Mouse (Mus musculus): ENCODE measurements around the gene Ptprt. TPM values are rescaled to one million over a fixed set of nuclear protein-coding genes. Genes with fewer than 3 reads are reported as not detected.
A peak's percentile ranks its signal among the peaks of the same experiment; 100 is the strongest.

The Ptprt gene
- total RNA-seq, 2 experiments from 2014 or later = 94.2 to 103 TPM

GRCm38 (mm10) chr2:162614256-162614655, 46.7 kb downstream of the Ptprt start:
- no peak for DNase-seq (ENCODE audit: low spot score in 2 of 2)
- intact Hi-C loops (cut with DNase I) = no loop called here

GRCm38 (mm10) chr2:162613480-162613879, 47.5 kb downstream of the Ptprt start:
- DNase-seq (ENCODE audit: low spot score in 2 of 2) = no peak
- intact Hi-C loops (cut with DNase I) = no loop called here

GRCm38 (mm10) chr2:162602721-162603120, 58.2 kb downstream of the Ptprt start:
- intact Hi-C loops (cut with DNase I) = no loop called here
- no peak for DNase-seq (ENCODE audit: low spot score in 2 of 2)

GRCm38 (mm10) chr2:162591388-162591787, 69.6 kb downstream of the Ptprt start:
- intact Hi-C loops (cut with DNase I) = no loop called here
- DNase-seq (ENCODE audit: low spot score in 2 of 2) = no peak

- no peak for DNase-seq (ENCODE audit: low spot score in 2 of 2)
- intact Hi-C loops (cut with DNase I) = no loop called here
These were observed 79.3 kb downstream of the Ptprt start for GRCm38 (mm10) chr2:162581651-162582050.

GRCm38 (mm10) chr2:162577819-162578218, 83.1 kb downstream of the Ptprt start:
- intact Hi-C loops (cut with DNase I) = no loop called here
- no peak for DNase-seq (ENCODE audit: low spot score in 2 of 2)

GRCm38 (mm10) chr2:162572851-162573250, 88.1 kb downstream of the Ptprt start:
- intact Hi-C loops (cut with DNase I) = no loop called here
- DNase-seq (ENCODE audit: low spot score in 2 of 2) = no peak

GRCm38 (mm10) chr2:162571037-162571436, 89.9 kb downstream of the Ptprt start:
- DNase-seq (ENCODE audit: low spot score in 2 of 2) = peak in 1 of 2 experiments; percentile 24
- intact Hi-C loops (cut with DNase I) = no loop called here

- peak in 1 of 2 experiments; percentile 70 for DNase-seq (ENCODE audit: low spot score in 2 of 2)
These were observed 92.4 kb downstream of the Ptprt start for GRCm38 (mm10) chr2:162568308-162569100.

GRCm38 (mm10) chr2:162548312-162548711, 112.6 kb downstream of the Ptprt start:
- peak in 1 of 2 experiments; percentile 49 for DNase-seq (ENCODE audit: low spot score in 2 of 2)
- intact Hi-C loops (cut with DNase I) = no loop called here

More at GRCm38 (mm10) chr2:162568308-162569100, 92.4 kb downstream of the Ptprt start:
- intact Hi-C loops (cut with DNase I) = no loop called here

GRCm38 (mm10) chr2:162531638-162532037, 129.3 kb downstream of the Ptprt start:
- intact Hi-C loops (cut with DNase I) = loop anchor here (5.0 kb wide), 1 partner anchor 111 kb away; no protein-coding TSS in a partner anchor
- DNase-seq (ENCODE audit: low spot score in 2 of 2) = no peak

- DNase-seq (ENCODE audit: low spot score in 2 of 2) = no peak
- intact Hi-C loops (cut with DNase I) = no loop called here
These were observed 132.0 kb downstream of the Ptprt start for GRCm38 (mm10) chr2:162528911-162529310.

GRCm38 (mm10) chr2:162515993-162516392, 145.0 kb downstream of the Ptprt start:
- DNase-seq (ENCODE audit: low spot score in 2 of 2) = no peak
- intact Hi-C loops (cut with DNase I) = no loop called here

- intact Hi-C loops (cut with DNase I) = no loop called here
- DNase-seq (ENCODE audit: low spot score in 2 of 2) = no peak
These were observed 147.9 kb downstream of the Ptprt start for GRCm38 (mm10) chr2:162513072-162513471.

- intact Hi-C loops (cut with DNase I) = no loop called here
- no peak for DNase-seq (ENCODE audit: low spot score in 2 of 2)
These were observed 148.9 kb downstream of the Ptprt start for GRCm38 (mm10) chr2:162512094-162512493.

- intact Hi-C loops (cut with DNase I) = no loop called here
- no peak for DNase-seq (ENCODE audit: low spot score in 2 of 2)
These were observed 151.9 kb downstream of the Ptprt start for GRCm38 (mm10) chr2:162509016-162509415.

- intact Hi-C loops (cut with DNase I) = no loop called here
These were observed 153.3 kb downstream of the Ptprt start for GRCm38 (mm10) chr2:162507664-162508063.

GRCm38 (mm10) chr2:162504850-162505249, 156.1 kb downstream of the Ptprt start:
- intact Hi-C loops (cut with DNase I) = no loop called here
- DNase-seq (ENCODE audit: low spot score in 2 of 2) = no peak

More at GRCm38 (mm10) chr2:162507664-162508063, 153.3 kb downstream of the Ptprt start:
- no peak for DNase-seq (ENCODE audit: low spot score in 2 of 2)

GRCm38 (mm10) chr2:162499501-162499915, 161.4 kb downstream of the Ptprt start:
- DNase-seq (ENCODE audit: low spot score in 2 of 2) = no peak
- intact Hi-C loops (cut with DNase I) = no loop called here

GRCm38 (mm10) chr2:162498191-162498590, 162.8 kb downstream of the Ptprt start:
- DNase-seq (ENCODE audit: low spot score in 2 of 2) = no peak
- intact Hi-C loops (cut with DNase I) = no loop called here

GRCm38 (mm10) chr2:162484036-162484435, 176.9 kb downstream of the Ptprt start:
- intact Hi-C loops (cut with DNase I) = no loop called here
- DNase-seq (ENCODE audit: low spot score in 2 of 2) = no peak
